Mouse (Mus musculus): ENCODE measurements around the gene Podn. TPM values are rescaled to one million over a fixed set of nuclear protein-coding genes. Genes with fewer than 3 reads are reported as not detected.

Podn gene
- total RNA-seq, 2 experiments from 2014 or later: 14.4 to 14.8 TPM

- DNase-seq (ENCODE audit: low spot score in 2 of 2): no peak
Observed at GRCm38 (mm10) chr4:108007532-108008103, 88.6 kb downstream of the Podn start.

DNA sequence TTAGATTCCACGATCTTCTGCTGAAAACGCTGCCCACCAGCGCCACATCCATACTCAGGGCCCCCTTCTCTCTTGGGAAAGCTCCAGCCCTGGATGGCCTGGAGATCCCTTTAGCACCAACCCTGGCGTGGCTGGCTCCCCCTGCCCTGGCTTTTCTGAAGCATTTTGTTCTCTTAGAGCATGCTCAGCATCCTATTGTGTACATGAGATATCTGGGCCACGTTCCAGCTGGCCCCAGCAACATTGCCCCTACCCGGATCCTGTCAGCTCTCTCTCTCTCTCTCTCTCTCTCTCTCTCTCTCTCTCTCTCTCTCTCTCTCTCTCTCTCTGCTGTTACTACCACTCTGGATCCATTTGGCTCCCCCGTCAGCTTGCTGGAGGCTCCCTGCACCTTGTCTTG lies 90.9 kb downstream of the Podn start:
- no peak for DNase-seq (ENCODE audit: low spot score in 2 of 2)

GRCm38 (mm10) chr4:107999380-107999779 lies 96.9 kb downstream of the Podn start:
- DNase-seq (ENCODE audit: low spot score in 2 of 2): no peak

- no peak for DNase-seq (ENCODE audit: low spot score in 2 of 2)
Observed at GRCm38 (mm10) chr4:107998641-107999332, 97.5 kb downstream of the Podn start.

DNA sequence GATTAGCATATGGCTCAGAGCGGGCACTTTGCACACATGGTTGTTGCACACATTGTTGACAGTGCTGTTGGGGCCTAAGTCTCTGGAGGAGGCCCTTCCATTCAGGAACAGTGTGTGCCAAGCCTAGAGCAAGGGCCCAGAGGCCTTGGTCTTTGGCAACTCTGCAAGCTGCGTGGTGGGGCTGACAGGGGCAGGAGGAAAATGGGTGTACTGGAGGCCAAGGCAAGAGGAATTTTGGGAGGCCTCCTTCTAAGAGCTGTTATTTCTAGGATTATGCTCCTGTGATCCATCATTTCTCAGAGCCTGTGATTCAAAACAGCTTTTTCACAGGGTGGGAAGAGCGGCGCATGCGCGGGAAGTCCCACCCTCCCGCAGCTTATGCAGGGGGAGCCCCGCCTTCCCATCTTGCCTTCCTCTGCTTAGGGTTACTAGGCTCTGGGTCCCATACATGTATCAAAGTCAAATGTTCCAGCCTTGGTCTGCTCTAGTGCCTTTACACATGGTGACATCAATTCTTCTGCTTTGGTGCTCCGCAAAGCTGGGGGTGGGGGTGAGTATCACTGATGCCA lies 99.7 kb downstream of the Podn start:
- no peak for DNase-seq (ENCODE audit: low spot score in 2 of 2)

GRCm38 (mm10) chr4:107995727-107996126 lies 100.5 kb downstream of the Podn start:
- no peak for DNase-seq (ENCODE audit: low spot score in 2 of 2)

GRCm38 (mm10) chr4:107995011-107995410 lies 101.2 kb downstream of the Podn start:
- no peak for DNase-seq (ENCODE audit: low spot score in 2 of 2)

GRCm38 (mm10) chr4:107991879-107992278 lies 104.4 kb downstream of the Podn start:
- no peak for DNase-seq (ENCODE audit: low spot score in 2 of 2)

DNA sequence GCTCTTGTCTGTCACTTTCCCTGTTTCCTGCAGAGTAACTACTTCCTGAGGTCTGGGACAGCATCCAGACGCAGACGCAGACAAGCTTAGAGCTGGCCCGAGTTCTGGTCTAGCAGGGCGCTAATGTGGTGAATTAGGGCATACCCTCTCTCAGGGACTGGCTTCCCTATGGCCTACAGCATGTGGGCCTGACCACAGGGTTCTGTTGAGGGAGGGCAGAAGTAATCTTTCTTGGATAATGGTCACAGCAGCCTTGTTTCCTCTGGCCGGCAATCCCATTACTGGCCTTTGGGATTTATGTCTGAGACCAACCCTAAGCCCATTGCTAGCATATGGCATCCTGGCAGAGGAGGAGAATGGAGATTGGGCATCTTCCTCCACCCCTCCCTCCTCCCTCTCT lies 105.4 kb downstream of the Podn start:
- no peak for DNase-seq (ENCODE audit: low spot score in 2 of 2)

DNA sequence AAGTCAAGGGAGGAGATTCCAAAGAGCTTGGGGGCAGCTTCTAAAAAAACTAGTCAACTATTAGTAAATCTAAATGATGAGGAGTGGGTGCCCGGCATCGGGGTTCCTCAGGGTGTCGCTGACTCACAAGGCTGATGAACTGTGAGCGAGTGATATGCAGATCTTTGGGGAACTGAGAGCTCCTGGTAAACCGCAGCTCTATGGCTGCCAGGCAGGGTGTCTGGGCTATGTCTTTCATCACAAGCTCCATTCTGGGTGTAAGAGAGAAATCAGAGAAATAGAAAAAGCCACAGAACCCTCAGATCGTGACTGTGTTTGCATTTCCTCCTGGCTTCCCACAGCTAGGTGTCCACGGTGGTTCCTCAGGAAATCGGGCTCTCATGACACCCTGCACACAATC lies 107.3 kb downstream of the Podn start:
- DNase-seq (ENCODE audit: low spot score in 2 of 2): no peak

DNA sequence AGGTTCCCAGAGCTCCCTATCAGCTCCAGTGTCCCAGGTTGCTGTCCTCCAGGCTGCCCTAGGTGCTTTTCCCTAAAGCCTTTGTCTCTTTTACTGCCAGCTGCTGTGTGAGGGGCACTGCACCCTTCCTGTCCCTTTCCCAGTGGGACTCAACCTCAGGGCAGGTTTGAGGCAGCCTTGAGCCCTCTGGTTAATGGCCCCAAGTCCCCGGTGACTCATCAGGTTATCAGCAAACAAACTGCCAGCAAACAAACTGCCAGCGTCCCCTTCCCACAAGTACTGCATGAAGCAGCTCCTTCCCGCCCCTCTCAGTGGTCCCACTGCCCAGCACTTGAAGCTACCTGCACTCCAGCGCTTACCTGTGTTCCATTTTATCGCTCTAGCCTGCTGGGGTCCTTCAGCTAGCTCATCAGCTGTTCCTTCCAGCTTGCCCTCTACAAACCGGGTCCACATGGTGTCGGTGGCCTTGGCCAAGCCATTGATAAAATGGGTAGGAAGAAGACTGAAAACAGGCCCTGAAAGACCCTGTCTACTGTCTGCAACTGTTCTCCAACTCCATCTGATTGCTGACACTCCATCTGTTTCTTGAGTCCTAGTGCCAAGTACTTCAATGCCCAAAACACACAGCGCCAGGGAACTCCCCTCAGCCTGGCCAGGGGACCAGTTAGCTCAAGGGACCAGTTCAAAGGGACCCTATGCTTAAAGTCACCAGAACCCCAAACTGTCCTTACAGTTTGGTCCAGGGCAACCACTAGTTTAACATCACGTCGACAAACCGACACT lies 109.7 kb downstream of the Podn start:
- DNase-seq (ENCODE audit: low spot score in 2 of 2): no peak

DNA sequence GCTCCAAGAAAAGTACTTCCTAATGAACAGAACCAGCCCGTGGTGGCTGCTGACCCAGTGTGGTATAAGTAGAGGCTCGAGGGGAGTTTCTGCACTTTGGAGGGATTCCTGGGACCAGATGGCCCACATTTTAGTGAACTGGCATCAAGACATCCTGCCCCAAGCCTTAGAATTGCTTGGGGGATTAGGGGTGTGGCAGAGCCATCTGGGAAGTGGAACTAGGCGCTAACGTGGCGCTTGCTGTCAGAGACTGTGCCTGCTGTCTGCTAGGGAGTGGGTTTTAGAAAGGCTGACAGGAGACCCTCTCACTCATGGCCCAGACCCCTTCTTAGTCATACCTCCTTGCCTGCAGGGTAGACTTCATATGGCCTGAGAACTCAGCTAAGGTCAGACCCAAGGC lies 110.4 kb downstream of the Podn start:
- DNase-seq (ENCODE audit: low spot score in 2 of 2): no peak

- DNase-seq (ENCODE audit: low spot score in 2 of 2): peak; percentile 43 to 68
Observed at GRCm38 (mm10) chr4:107984282-107984981, 111.8 kb downstream of the Podn start.

DNA sequence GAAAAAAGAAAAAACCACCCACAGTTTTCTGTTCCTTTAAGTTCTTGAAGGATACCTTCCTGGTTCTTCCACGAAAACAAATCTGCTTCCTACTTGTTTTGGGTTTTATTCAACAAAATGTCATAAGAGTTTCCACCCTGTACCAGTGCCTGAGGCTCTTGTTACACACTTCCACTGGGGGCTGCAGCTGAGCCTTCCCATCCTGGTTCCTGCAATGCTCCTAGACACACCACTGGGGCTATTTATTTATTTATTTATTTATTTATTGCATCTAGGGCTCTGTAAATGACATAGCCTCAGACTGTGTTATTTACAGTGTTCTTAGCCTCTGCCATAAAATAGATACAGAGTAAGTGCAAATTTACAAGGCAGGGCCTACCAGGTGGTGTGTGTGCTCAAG lies 112.5 kb downstream of the Podn start:
- DNase-seq (ENCODE audit: low spot score in 2 of 2): no peak

DNA sequence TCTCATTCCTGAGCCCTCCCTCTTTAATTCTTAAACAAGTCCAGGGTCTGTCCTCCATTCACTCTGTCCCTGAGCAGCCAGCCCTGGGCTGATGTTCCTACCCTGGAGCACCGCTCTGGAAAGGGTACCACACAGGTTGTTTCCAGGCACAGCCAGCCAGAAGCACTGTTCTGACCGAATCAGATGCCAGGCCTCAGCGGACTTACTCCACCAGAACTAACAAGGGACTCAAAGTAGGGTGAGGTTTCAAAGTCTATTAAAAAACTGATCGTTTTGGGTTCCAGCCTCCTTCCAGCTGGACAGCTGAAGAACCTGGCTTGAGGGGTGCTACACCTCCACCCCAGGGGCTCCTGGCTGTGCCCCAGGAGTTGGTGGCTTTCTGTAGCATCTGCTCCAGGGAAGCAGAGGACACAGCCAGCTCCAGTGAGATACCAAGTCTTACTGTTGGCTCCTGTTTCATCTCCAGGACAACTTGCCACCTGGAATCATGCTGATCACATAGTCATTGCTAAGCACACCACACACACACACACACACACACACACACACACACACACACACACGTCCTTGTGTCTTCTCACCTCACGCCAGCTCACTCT lies 116.1 kb downstream of the Podn start:
- no peak for DNase-seq (ENCODE audit: low spot score in 2 of 2)

DNA sequence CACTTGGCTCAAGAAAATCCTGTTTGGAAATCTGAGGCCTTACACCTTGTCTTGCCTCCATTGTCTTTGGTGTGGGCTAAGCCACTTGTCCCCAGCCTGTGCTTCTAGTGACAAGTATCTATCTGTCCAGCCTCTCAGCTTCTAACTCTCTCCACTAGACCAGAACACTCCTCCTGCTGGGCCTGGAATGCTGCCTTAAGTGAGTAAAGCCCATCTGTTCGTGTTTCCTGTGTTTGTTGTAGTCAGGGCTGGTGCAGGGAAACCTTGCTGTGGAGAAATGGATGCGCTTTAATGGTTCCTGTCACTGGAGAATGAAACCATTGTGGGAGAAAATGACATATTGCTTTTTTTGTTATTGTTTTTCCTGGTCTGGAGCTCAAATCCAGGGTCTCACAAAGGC lies 116.7 kb downstream of the Podn start:
- DNase-seq (ENCODE audit: low spot score in 2 of 2): no peak

DNA sequence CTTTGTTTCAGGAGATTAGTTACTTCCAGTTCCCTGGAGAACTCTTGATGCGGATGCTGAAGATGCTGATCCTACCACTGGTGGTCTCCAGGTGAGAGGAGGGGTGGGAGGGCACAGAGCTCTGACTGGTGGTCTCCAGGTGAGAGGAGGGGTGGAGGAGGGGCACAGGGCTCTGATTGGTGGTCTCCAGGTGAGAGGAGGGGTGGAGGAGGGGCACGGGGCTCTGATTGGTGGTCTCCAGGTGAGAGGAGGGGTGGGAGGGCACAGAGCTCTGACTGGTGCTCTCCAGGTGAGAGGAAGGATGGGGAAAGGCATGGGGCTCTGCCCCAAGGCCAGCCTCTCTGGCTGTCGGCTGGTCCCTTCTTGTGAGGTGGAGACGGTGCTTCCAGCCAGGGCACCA lies 118.7 kb downstream of the Podn start:
- DNase-seq (ENCODE audit: low spot score in 2 of 2): no peak

DNA sequence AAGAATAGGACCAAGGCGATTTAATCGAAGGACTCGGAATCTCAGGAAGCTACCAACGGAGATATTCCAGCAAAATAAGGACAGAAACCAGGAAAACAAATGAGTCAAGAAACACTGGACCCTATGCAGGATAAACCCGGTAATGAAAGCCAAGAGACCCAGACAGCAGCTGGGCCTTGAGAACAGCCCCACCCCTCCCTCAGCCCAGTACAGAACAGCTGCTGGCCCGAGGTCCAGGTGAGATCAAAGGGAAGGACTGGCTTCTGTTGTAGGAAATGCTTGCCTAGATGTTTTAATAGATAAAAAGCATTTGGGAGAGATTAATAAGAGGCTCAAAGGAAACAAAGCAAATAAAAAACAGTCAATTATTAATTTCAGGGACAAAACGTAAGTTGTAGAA lies 121.2 kb downstream of the Podn start:
- no peak for DNase-seq (ENCODE audit: low spot score in 2 of 2)

GRCm38 (mm10) chr4:107974527-107974926 lies 121.7 kb downstream of the Podn start:
- no peak for DNase-seq (ENCODE audit: low spot score in 2 of 2)

GRCm38 (mm10) chr4:107971162-107971561 lies 125.1 kb downstream of the Podn start:
- DNase-seq (ENCODE audit: low spot score in 2 of 2): no peak

- no peak for DNase-seq (ENCODE audit: low spot score in 2 of 2)
Observed at GRCm38 (mm10) chr4:107969781-107970180, 126.5 kb downstream of the Podn start.
